Mouse (Mus musculus): ENCODE data around the gene Gprc6a.

Gprc6a gene

DNA sequence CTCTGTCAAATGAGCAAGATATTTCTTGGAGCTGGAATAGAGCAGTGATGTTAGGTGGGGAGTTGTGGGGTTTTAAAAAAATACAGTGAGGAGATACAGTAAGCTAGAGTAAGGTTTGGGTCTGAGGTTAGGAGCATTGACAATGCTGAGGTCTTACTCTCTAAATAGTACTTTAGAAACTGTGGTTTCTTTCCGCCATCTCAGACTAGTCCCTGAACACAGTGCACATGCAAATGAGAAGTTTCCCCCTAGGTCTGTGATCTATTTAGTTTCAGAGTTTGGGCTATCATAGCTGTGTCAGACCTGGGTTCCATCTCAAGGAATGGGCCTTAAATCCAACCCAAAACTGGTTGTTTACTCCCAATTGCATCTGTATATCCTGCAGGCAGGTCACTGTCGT lies 39.7 kb downstream of the Gprc6a start:
- in situ Hi-C loops (cut with MboI; ENCODE audit: unreplicated experiment in 2 of 2) = no loop called here

DNA sequence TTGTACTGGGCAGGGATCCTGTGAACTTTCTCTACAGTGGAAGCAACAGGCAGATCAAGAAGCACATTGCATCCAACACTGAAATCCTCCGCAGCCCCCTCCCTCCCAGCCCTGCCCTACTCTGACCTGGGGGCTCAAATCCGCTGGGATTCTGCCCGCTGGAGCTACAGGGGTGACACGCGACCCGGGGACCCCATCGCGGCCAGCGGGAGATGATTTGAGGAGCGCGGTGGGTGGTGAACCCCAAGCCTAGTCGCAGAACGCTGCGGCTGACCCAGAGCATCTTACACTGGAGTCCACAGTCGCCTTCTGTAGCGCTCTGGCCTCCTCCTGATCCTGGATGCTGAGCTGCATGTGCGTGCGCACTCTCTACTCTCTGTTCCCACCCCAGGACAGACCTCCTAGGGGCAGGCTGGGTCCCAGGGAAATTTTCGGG lies 41.1 kb downstream of the Gprc6a start, which contains the start of gene Fam162b:
Gene Fam162b, minus strand, starts transcription at position 379 of the 436 bp plus-strand sequence.
- in situ Hi-C loops (cut with MboI; ENCODE audit: unreplicated experiment in 2 of 2) = no loop called here

DNA sequence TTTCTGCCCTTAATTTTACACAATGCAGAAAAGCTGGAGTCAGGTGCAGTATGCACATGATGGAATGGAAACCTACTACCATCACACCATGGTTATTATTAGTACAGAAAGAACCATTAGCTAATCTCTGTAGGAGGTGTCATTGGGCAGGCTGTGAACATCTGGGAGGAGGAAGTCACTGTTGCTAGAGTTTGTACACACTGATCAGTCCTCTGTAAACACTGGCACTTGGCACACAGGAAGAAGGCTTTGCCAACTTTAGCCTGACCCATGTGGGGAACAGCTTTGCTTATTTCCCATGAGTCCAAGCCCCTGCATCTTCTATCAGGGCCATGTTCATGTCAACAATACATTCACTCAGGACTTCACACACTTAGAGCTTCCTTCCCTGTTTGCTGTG lies 46.3 kb downstream of the Gprc6a start:
- in situ Hi-C loops (cut with MboI; ENCODE audit: unreplicated experiment in 2 of 2) = no loop called here

DNA sequence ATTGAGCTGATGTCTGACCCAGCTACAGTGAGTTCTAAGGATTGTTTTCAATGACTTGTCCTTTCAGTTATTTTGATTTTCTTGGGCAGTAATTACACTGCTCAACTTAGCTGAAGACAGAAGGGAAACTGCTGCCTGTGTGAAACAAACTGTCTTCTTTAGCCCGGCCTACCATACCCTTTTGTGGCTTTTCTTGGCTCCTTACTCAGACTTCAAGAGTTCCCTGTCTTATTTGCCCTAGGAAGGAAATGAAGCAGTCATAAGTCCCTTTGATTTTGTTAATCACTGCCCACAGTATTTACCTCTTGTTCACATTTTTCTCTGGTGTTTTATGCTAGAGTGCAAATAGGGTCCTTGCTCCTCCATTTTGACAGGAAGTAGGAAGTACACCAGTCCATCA lies 46.9 kb downstream of the Gprc6a start:
- in situ Hi-C loops (cut with MboI; ENCODE audit: unreplicated experiment in 2 of 2) = no loop called here

DNA sequence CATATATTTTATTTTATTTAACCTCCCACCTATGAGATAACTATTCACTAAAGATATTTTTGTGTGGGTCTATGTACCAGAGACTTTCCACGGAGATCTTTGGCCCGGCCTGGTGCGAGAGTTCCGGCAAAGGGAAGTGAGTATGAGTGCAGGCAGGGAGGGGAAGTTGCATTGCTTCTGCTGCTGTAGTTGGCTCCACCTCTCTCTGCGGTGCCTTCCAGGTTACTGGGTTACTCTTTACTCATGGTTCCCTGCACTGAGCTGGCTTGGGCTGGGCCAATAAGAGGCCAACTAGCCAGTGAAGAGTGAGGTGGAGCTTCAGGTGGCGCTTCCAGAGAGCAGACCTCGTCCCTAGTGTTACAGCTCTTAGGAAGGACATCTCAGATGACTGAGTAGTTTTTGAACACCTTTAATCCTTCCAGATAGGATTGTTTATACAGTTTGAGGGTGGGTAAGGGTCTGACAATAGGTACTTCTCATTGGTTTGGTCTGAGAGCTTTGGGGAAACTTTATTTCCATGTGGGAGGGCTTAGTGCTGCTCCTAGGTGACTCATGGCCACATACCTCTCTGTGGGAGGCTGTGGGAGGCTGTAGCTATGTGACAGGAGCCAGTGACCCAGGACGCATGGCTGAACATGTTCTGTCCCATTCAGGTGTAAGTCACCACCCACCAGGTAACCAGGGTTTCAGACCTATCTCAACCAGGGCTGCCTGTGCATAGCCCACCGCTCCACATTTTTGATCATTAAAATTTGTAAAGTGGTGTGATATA lies 59.9 kb downstream of the Gprc6a start:
- in situ Hi-C loops (cut with MboI; ENCODE audit: unreplicated experiment in 2 of 2) = no loop called here

All from v-Abl transformed pro-B cells (cell line).